Mouse (Mus musculus): Measurements from ENCODE around the gene Gstt4. TPM values are rescaled to one million over a fixed set of nuclear protein-coding genes. Genes with fewer than 3 reads are reported as not detected.
"Not testable (repeated sequence)": the region's sequence is repeated elsewhere in the genome, so short reads cannot be mapped to it uniquely, and the experiment has no call there.

Gstt4 gene
- polyA plus RNA-seq, 1 experiment from 2014 or later, result not detected

- Histone ChIP-seq H3K36me3 (no peaks in the 10 kb centered on the region), H3K27ac (no peak overlapping the region), H3K27me3 (peaks cover 63% of the 10 kb centered on the region), H3K9ac (no peak overlapping the region), H3K9me3 (replicated peaks) (no peaks in the 10 kb centered on the region), H3K4me3 (no peak overlapping the region), H3K4me1 (peaks cover 9% of the 10 kb centered on the region), H3K4me2 (replicated peaks) (0 out of 2 replicates have a peak overlapping the region, but pooled peaks have one; percentile 2)
- WGBS, result 43% methylated on average over 15 of the region's 15 CpGs
- ATAC-seq (ENCODE audit: low FRiP score), result no peak
These were observed 42.9 kb downstream of the Gstt4 start for GRCm38 (mm10) chr10:75779206-75780174.

GRCm38 (mm10) chr10:75777885-75778284 is 44.5 kb downstream of the Gstt4 start:
- H3K9me3 ChIP-seq (replicated peaks), result no peaks in the 10 kb centered on the region
- H3K4me1 ChIP-seq, result peaks cover 9% of the 10 kb centered on the region
- H3K4me3 ChIP-seq, result no peak overlapping the region
- H3K36me3 ChIP-seq, result no peaks in the 10 kb centered on the region
- no peak overlapping the region for H3K4me2 ChIP-seq (replicated peaks)
- peaks cover 56% of the 10 kb centered on the region for H3K27me3 ChIP-seq
- H3K9ac ChIP-seq, result no peak overlapping the region
- ATAC-seq (ENCODE audit: low FRiP score), result no peak
- H3K27ac ChIP-seq, result no peak overlapping the region
- WGBS, result 74% methylated on average over 2 of the region's 2 CpGs

- H3K4me2 ChIP-seq (replicated peaks), result no peak overlapping the region
- H3K27ac ChIP-seq, result no peak overlapping the region
- peaks cover 43% of the 10 kb centered on the region for H3K27me3 ChIP-seq
- no peaks in the 10 kb centered on the region for H3K36me3 ChIP-seq
- WGBS, result 84% methylated on average over 6 of the region's 6 CpGs
- ATAC-seq (ENCODE audit: low FRiP score), result no peak
- H3K9ac ChIP-seq, result no peak overlapping the region
- H3K4me1 ChIP-seq, result peaks cover 16% of the 10 kb centered on the region
- H3K9me3 ChIP-seq (replicated peaks), result no peaks in the 10 kb centered on the region
- no peak overlapping the region for H3K4me3 ChIP-seq
These were observed 45.8 kb downstream of the Gstt4 start for GRCm38 (mm10) chr10:75776562-75776961.

- no peak overlapping the region for H3K4me2 ChIP-seq (replicated peaks)
- no peaks in the 10 kb centered on the region for H3K9me3 ChIP-seq (replicated peaks)
- no peak overlapping the region for H3K4me3 ChIP-seq
- no peak overlapping the region for H3K9ac ChIP-seq
- 92% methylated on average over 9 of the region's 9 CpGs for WGBS
- H3K27ac ChIP-seq, result no peak overlapping the region
- H3K4me1 ChIP-seq, result peaks cover 8% of the 10 kb centered on the region
- peaks cover 24% of the 10 kb centered on the region for H3K27me3 ChIP-seq
- ATAC-seq (ENCODE audit: low FRiP score), result no peak
- no peaks in the 10 kb centered on the region for H3K36me3 ChIP-seq
These were observed 47.8 kb downstream of the Gstt4 start for GRCm38 (mm10) chr10:75774587-75774986.

- no peaks in the 10 kb centered on the region for H3K36me3 ChIP-seq
- H3K27ac ChIP-seq, result no peak overlapping the region
- no peak overlapping the region for H3K4me3 ChIP-seq
- H3K4me1 ChIP-seq, result peaks cover 8% of the 10 kb centered on the region
- no peak overlapping the region for H3K9ac ChIP-seq
- no peak for ATAC-seq (ENCODE audit: low FRiP score)
- H3K9me3 ChIP-seq (replicated peaks), result no peaks in the 10 kb centered on the region
- no peak overlapping the region for H3K4me2 ChIP-seq (replicated peaks)
- WGBS, result 89% methylated on average over 5 of the region's 5 CpGs
- peaks cover 19% of the 10 kb centered on the region for H3K27me3 ChIP-seq
These were observed 48.2 kb downstream of the Gstt4 start for GRCm38 (mm10) chr10:75774102-75774501.

GRCm38 (mm10) chr10:75772795-75773664 is 49.3 kb downstream of the Gstt4 start, which contains the start of gene Ddt:
Gene Ddt, minus strand, starts transcription at chr10:75773414.
- Histone ChIP-seq H3K36me3 (no peaks in the 10 kb centered on the region), H3K4me1 (peaks cover 8% of the 10 kb centered on the region), H3K4me3 (peak within 1 kb of the TSS; percentile 59), H3K27ac (peak within 1 kb of the TSS; percentile 62), H3K9ac (peak within 1 kb of the TSS; percentile 68), H3K27me3 (peaks cover 12% of the 10 kb centered on the region; the same call in 1 of the 2 replicates), H3K9me3 (replicated peaks) (no peaks in the 10 kb centered on the region), H3K4me2 (replicated peaks) (peak within 1 kb of the TSS; percentile 98)
- ATAC-seq (ENCODE audit: low FRiP score), result peak; percentile 96
- WGBS, result under 1% methylated on average over 47 of the region's 47 CpGs

GRCm38 (mm10) chr10:75767756-75768155 is 54.6 kb downstream of the Gstt4 start:
- H3K27ac ChIP-seq; H3K4me3 ChIP-seq; H3K36me3 ChIP-seq; H3K9me3 ChIP-seq (replicated peaks); ATAC-seq (ENCODE audit: low FRiP score); H3K4me2 ChIP-seq (replicated peaks); H3K9ac ChIP-seq; H3K27me3 ChIP-seq: not testable (repeated sequence)
- H3K4me1 ChIP-seq, result peaks cover 19% of the 10 kb centered on the region
- WGBS, result 30% methylated on average over 5 of the region's 5 CpGs

GRCm38 (mm10) chr10:75766856-75767255 is 55.5 kb downstream of the Gstt4 start:
- Histone ChIP-seq H3K9me3 (replicated peaks) (no peaks in the 10 kb centered on the region), H3K4me1 (peaks cover 17% of the 10 kb centered on the region), H3K36me3 (no peaks in the 10 kb centered on the region), H3K27ac (no peak overlapping the region), H3K4me2 (replicated peaks) (no peak overlapping the region), H3K27me3 (no peaks in the 10 kb centered on the region), H3K9ac (no peak overlapping the region), H3K4me3 (no peak overlapping the region)
- ATAC-seq (ENCODE audit: low FRiP score), result no peak
- 88% methylated on average over 6 of the region's 6 CpGs for WGBS

Other genes starting within 250 kb of the Gstt4 start
- 1.1 and 2.1 TPM in 2 replicates for gene Ggt5, start 233.2 kb downstream of the Gstt4 start, polyA plus RNA-seq (2016; fragmentation: Nextera tagmentation; extraction: Ambion mirVana)
- 2.8 TPM in 2 replicates for gene Susd2, start 178.5 kb downstream of the Gstt4 start, polyA plus RNA-seq (2016; fragmentation: Nextera tagmentation; extraction: Ambion mirVana)
- 44.1 and 48.7 TPM in 2 replicates for gene Cabin1, start 58.2 kb downstream of the Gstt4 start, polyA plus RNA-seq (2016; fragmentation: Nextera tagmentation; extraction: Ambion mirVana)
- gene Ddt, start 49.1 kb downstream of the Gstt4 start, polyA plus RNA-seq (2016; fragmentation: Nextera tagmentation; extraction: Ambion mirVana), result 86.4 and 90.4 TPM in 2 replicates
- not detected in 2 replicates for gene Gm20441, start 41.6 kb downstream of the Gstt4 start, polyA plus RNA-seq (2016; fragmentation: Nextera tagmentation; extraction: Ambion mirVana)
- 5.0 and 5.1 TPM in 2 replicates for gene Gstt3, start 41.1 kb downstream of the Gstt4 start, polyA plus RNA-seq (2016; fragmentation: Nextera tagmentation; extraction: Ambion mirVana)
- 6.7 and 8.7 TPM in 2 replicates for gene Gstt1, start 24.0 kb downstream of the Gstt4 start, polyA plus RNA-seq (2016; fragmentation: Nextera tagmentation; extraction: Ambion mirVana)
- gene Gstt2, start 14.9 kb upstream of the Gstt4 start, polyA plus RNA-seq (2016; fragmentation: Nextera tagmentation; extraction: Ambion mirVana), result 7.9 and 8.4 TPM in 2 replicates
- 1,134 and 1,420 TPM in 2 replicates for gene Mif, start 37.7 kb upstream of the Gstt4 start, polyA plus RNA-seq (2016; fragmentation: Nextera tagmentation; extraction: Ambion mirVana)
- 2.7 and 2.9 TPM in 2 replicates for gene Derl3, start 70.9 kb upstream of the Gstt4 start, polyA plus RNA-seq (2016; fragmentation: Nextera tagmentation; extraction: Ambion mirVana)
- 296 and 298 TPM in 2 replicates for gene Smarcb1, start 99.1 kb upstream of the Gstt4 start, polyA plus RNA-seq (2016; fragmentation: Nextera tagmentation; extraction: Ambion mirVana)
- 15.4 and 15.5 TPM in 2 replicates for gene Chchd10, start 110.6 kb upstream of the Gstt4 start, polyA plus RNA-seq (2016; fragmentation: Nextera tagmentation; extraction: Ambion mirVana)
- 55.2 and 56.1 TPM in 2 replicates for gene Mmp11, start 114.0 kb upstream of the Gstt4 start, polyA plus RNA-seq (2016; fragmentation: Nextera tagmentation; extraction: Ambion mirVana)
- gene Gm867, start 118.1 kb upstream of the Gstt4 start, polyA plus RNA-seq (2016; fragmentation: Nextera tagmentation; extraction: Ambion mirVana), result 1.5 and 1.7 TPM in 2 replicates
- 0.34 and 0.98 TPM in 2 replicates for gene Vpreb3, start 120.5 kb upstream of the Gstt4 start, polyA plus RNA-seq (2016; fragmentation: Nextera tagmentation; extraction: Ambion mirVana)
- not detected in 2 replicates for gene Gm5134, start 132.0 kb upstream of the Gstt4 start, polyA plus RNA-seq (2016; fragmentation: Nextera tagmentation; extraction: Ambion mirVana)
- gene Zfp280b, start 210.1 kb upstream of the Gstt4 start, polyA plus RNA-seq (2016; fragmentation: Nextera tagmentation; extraction: Ambion mirVana), result 20.4 and 24.5 TPM in 2 replicates

All from hindbrain, embryonic 12.5 days (tissue).